Mouse (Mus musculus) spleen, adult 2 months (tissue): ENCODE measurements around the gene Cds1. TPM values are rescaled to one million over a fixed set of nuclear protein-coding genes. Genes with fewer than 3 reads are reported as not detected.

Source experiments
- DNase-seq, 2 experiments: peaks; one replicate each; pipeline versions ENCODE4 v3.0.0 to v3.0.0-alpha.2; 2012 to 2021; ENCODE audit warnings: low spot score in 2 of 2, low read depth in 1 of 2
- H3K27ac ChIP-seq: fragments of 200-500 bp; 2 replicates; pipeline ENCODE4 v1.5.1; 2012; ENCODE audit warnings: low read length, inconsistent platforms; ENCODE audit not compliant: insufficient read depth
- H3K27me3 ChIP-seq: fragments of 200-500 bp; 2 replicates; pipeline ENCODE4 v1.6.1; 2012; ENCODE audit warnings: mild to moderate bottlenecking, moderate library complexity, low read length, inconsistent platforms; ENCODE audit not compliant: control insufficient read depth, insufficient read depth
- H3K36me3 ChIP-seq: fragments of 200-500 bp; 2 replicates; pipeline ENCODE4 v1.6.1; 2012; ENCODE audit warnings: mild to moderate bottlenecking, low read length, inconsistent platforms; ENCODE audit not compliant: control insufficient read depth, insufficient read depth
- H3K4me1 ChIP-seq: fragments of 200-500 bp; 2 replicates; pipeline ENCODE4 v1.6.1; 2011; ENCODE audit warnings: inconsistent platforms; ENCODE audit not compliant: control insufficient read depth, insufficient read depth, insufficient read length
- H3K4me3 ChIP-seq: fragments of 200-500 bp; 2 replicates; pipeline ENCODE4 v1.5.1; 2011; ENCODE audit warnings: mild to moderate bottlenecking, inconsistent platforms; ENCODE audit not compliant: insufficient read depth, insufficient read length; ENCODE audit errors: extremely low read depth
- CTCF ChIP-seq: fragments of 200-500 bp; IDR thresholded peaks from 2 replicates; pipeline ENCODE4 v1.5.1; 2011; ENCODE audit warnings: mild to moderate bottlenecking, inconsistent platforms; ENCODE audit not compliant: insufficient read depth, insufficient read length, insufficient replicate concordance; ENCODE audit errors: extremely low read depth
- POLR2A ChIP-seq: fragments of 200-500 bp; IDR thresholded peaks from 2 replicates; pipeline ENCODE4 v1.6.1; 2011; ENCODE audit warnings: low read depth, low read length, inconsistent platforms
- WGBS: fragments of 180-500 bp; shearing (Covaris S2); methylation state at CpG from one replicate; pipeline ENCODE4 v1.1.7; 2018; 5-methylcytosine and 5-hydroxymethylcytosine counted together
- polyA plus RNA-seq: library from polyadenylated mRNA; depleted of rRNA; stranded (reverse); fragments of >200 nt; gene quantifications from 2 replicates; pipeline ENCODE4 v1.2.3, GENCODE M21; 2012

Gene Cds1
- polyA plus RNA-seq, 1 experiment = 1.7 TPM

GRCm38 (mm10) chr5:101840476-101840875 is 75.5 kb downstream of the Cds1 start:
- H3K4me1 ChIP-seq = no peaks in the 10 kb centered on the region
- 94% methylated on average over 5 of the region's 5 CpGs for WGBS
- no peak overlapping the region for H3K27ac ChIP-seq
- H3K4me3 ChIP-seq = no peak overlapping the region
- no peak for TF ChIP-seq POLR2A
- DNase-seq = no peak
- no peaks in the 10 kb centered on the region for H3K36me3 ChIP-seq
- H3K27me3 ChIP-seq = no peaks in the 10 kb centered on the region

- Histone ChIP-seq H3K4me3 (no peak overlapping the region), H3K27ac (no peak overlapping the region), H3K4me1 (no peaks in the 10 kb centered on the region), H3K27me3 (no peaks in the 10 kb centered on the region), H3K36me3 (no peaks in the 10 kb centered on the region)
- no peak for DNase-seq
- whole genome bisulfite sequencing = 95% methylated on average over 14 of the region's 14 CpGs
- TF ChIP-seq CTCF (no peak), POLR2A (no peak)
Measured at GRCm38 (mm10) chr5:101845011-101845410, 80.1 kb downstream of the Cds1 start.

- WGBS = 90% methylated on average over 8 of the region's 8 CpGs
- no peak for DNase-seq
- Histone ChIP-seq H3K27ac (no peak overlapping the region), H3K36me3 (no peaks in the 10 kb centered on the region), H3K27me3 (no peaks in the 10 kb centered on the region), H3K4me3 (no peak overlapping the region), H3K4me1 (no peaks in the 10 kb centered on the region)
- TF ChIP-seq POLR2A (no peak), CTCF (no peak)
Measured at GRCm38 (mm10) chr5:101845930-101846329, 81.0 kb downstream of the Cds1 start.

GRCm38 (mm10) chr5:101847323-101847722 is 82.4 kb downstream of the Cds1 start:
- 88% methylated on average over 7 of the region's 7 CpGs for WGBS
- DNase-seq = no peak
- Histone ChIP-seq H3K4me3 (no peak overlapping the region), H3K36me3 (no peaks in the 10 kb centered on the region), H3K27ac (no peak overlapping the region), H3K4me1 (no peaks in the 10 kb centered on the region), H3K27me3 (no peaks in the 10 kb centered on the region)
- TF ChIP-seq CTCF = no peak
- no peak for TF ChIP-seq POLR2A

GRCm38 (mm10) chr5:101847762-101848161 is 82.8 kb downstream of the Cds1 start:
- no peaks in the 10 kb centered on the region for H3K36me3 ChIP-seq

GRCm38 (mm10) chr5:101851133-101851532 is 86.2 kb downstream of the Cds1 start:
- DNase-seq = no peak
- Histone ChIP-seq H3K27ac (no peak overlapping the region), H3K27me3 (no peaks in the 10 kb centered on the region), H3K36me3 (peaks cover 3% of the 10 kb centered on the region; the same call in 1 of the 2 replicates), H3K4me3 (no peak overlapping the region), H3K4me1 (no peaks in the 10 kb centered on the region)
- TF ChIP-seq CTCF (no peak), POLR2A (no peak)
- WGBS = 81% methylated on average over 7 of the region's 7 CpGs

More at GRCm38 (mm10) chr5:101847762-101848161, 82.8 kb downstream of the Cds1 start:
- no peaks in the 10 kb centered on the region for H3K27me3 ChIP-seq
- no peak overlapping the region for H3K4me3 ChIP-seq
- H3K4me1 ChIP-seq = no peaks in the 10 kb centered on the region
- no peak overlapping the region for H3K27ac ChIP-seq
- no peak for TF ChIP-seq POLR2A
- TF ChIP-seq CTCF = no peak
- 86% methylated on average over 4 of the region's 4 CpGs for WGBS
- no peak for DNase-seq

GRCm38 (mm10) chr5:101852116-101852680 is 87.3 kb downstream of the Cds1 start:
- H3K36me3 ChIP-seq = peaks cover 3% of the 10 kb centered on the region; the same call in 1 of the 2 replicates
- no peak for DNase-seq
- 98% methylated on average over 21 of the region's 21 CpGs for WGBS

More at GRCm38 (mm10) chr5:101852116-101852680, 87.3 kb downstream of the Cds1 start:
- no peak for TF ChIP-seq CTCF
- no peak for TF ChIP-seq POLR2A
- Histone ChIP-seq H3K4me3 (no peak overlapping the region), H3K4me1 (no peaks in the 10 kb centered on the region), H3K27ac (no peak overlapping the region), H3K27me3 (no peaks in the 10 kb centered on the region)
